Mouse (Mus musculus): Measurements from ENCODE around the gene Naxe. TPM values are rescaled to one million over a fixed set of nuclear protein-coding genes. Genes with fewer than 3 reads are reported as not detected.

Gene Naxe
- total and polyA plus RNA-seq, 2 experiments = 94.0 to 105 TPM

GRCm38 (mm10) chr3:88074766-88075165, 16.5 kb upstream of the Naxe start:
- H3K4me3 ChIP-seq (ENCODE audit: insufficient read depth, low read depth, low read length) = no peak overlapping the region
- no peaks in the 10 kb centered on the region for H3K4me1 ChIP-seq (ENCODE audit: control insufficient read depth, insufficient read depth, low read length)
- H3K79me2 ChIP-seq (ENCODE audit: control insufficient read depth, insufficient read depth, low read length) = no peaks in the 10 kb centered on the region
- no peak overlapping the region for H3K9ac ChIP-seq (ENCODE audit: low read depth, low read length)
- TF ChIP-seq CTCF (IDR thresholded peaks at IDR 0.05; ENCODE audit: low read depth, low read length) (no peak), POLR2A (IDR thresholded peaks at IDR 0.05; ENCODE audit: extremely low read depth, insufficient read depth, low read length) (no peak)
- H3K27ac ChIP-seq (replicated peaks; ENCODE audit: insufficient read depth, low read depth, low read length) = no peak overlapping the region
- H3K27me3 ChIP-seq (ENCODE audit: control insufficient read depth, insufficient read depth, low read length) = no peaks in the 10 kb centered on the region
- DNase-seq (ENCODE audit: extremely low read depth, low read depth, low spot score) = no peak
- 84% methylated on average over 8 of the region's 8 CpGs for WGBS
- no peaks in the 10 kb centered on the region for H3K36me3 ChIP-seq (ENCODE audit: control insufficient read depth, insufficient read depth, low read length)

GRCm38 (mm10) chr3:88074351-88074750, 16.1 kb upstream of the Naxe start:
- 85% methylated on average over 2 of the region's 2 CpGs for WGBS
- Histone ChIP-seq H3K9ac (ENCODE audit: low read depth, low read length) (no peak overlapping the region), H3K27ac (replicated peaks; ENCODE audit: insufficient read depth, low read depth, low read length) (no peak overlapping the region), H3K27me3 (ENCODE audit: control insufficient read depth, insufficient read depth, low read length) (no peaks in the 10 kb centered on the region), H3K36me3 (ENCODE audit: control insufficient read depth, insufficient read depth, low read length) (no peaks in the 10 kb centered on the region), H3K79me2 (ENCODE audit: control insufficient read depth, insufficient read depth, low read length) (no peaks in the 10 kb centered on the region), H3K4me3 (ENCODE audit: insufficient read depth, low read depth, low read length) (no peak overlapping the region), H3K4me1 (ENCODE audit: control insufficient read depth, insufficient read depth, low read length) (no peaks in the 10 kb centered on the region)
- no peak for DNase-seq (ENCODE audit: extremely low read depth, low read depth, low spot score)
- TF ChIP-seq POLR2A (IDR thresholded peaks at IDR 0.05; ENCODE audit: extremely low read depth, insufficient read depth, low read length) (no peak), CTCF (IDR thresholded peaks at IDR 0.05; ENCODE audit: low read depth, low read length) (no peak)

DNA sequence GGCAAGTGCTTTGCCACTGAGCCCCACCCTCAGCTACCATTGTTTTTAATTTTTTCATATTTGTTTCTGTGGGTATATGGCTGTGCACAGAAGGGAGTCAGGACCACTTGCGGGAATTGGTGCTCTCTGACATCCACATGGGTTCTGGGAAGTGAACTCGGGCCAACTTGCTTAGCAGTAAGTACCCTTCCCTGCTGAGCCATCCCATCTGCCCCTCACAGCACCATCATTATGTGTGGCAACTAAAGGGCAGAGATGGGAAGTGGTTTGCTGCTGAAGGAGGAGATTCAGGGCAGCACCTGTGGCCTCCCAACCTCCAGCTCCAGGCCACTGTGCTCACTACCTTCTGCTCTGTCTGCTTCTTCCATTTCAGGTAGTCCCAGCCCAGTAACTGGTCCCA, 15.3 kb upstream of the Naxe start:
- no peak for DNase-seq (ENCODE audit: extremely low read depth, low read depth, low spot score)
- H3K79me2 ChIP-seq (ENCODE audit: control insufficient read depth, insufficient read depth, low read length) = no peaks in the 10 kb centered on the region
- no peak for TF ChIP-seq POLR2A (IDR thresholded peaks at IDR 0.05; ENCODE audit: extremely low read depth, insufficient read depth, low read length)
- no peak for TF ChIP-seq CTCF (IDR thresholded peaks at IDR 0.05; ENCODE audit: low read depth, low read length)
- no peaks in the 10 kb centered on the region for H3K27me3 ChIP-seq (ENCODE audit: control insufficient read depth, insufficient read depth, low read length)
- no peak overlapping the region for H3K4me3 ChIP-seq (ENCODE audit: insufficient read depth, low read depth, low read length)
- WGBS = 61% methylated on average over 2 of the region's 2 CpGs
- no peak overlapping the region for H3K27ac ChIP-seq (replicated peaks; ENCODE audit: insufficient read depth, low read depth, low read length)
- no peak overlapping the region for H3K9ac ChIP-seq (ENCODE audit: low read depth, low read length)
- no peaks in the 10 kb centered on the region for H3K36me3 ChIP-seq (ENCODE audit: control insufficient read depth, insufficient read depth, low read length)
- H3K4me1 ChIP-seq (ENCODE audit: control insufficient read depth, insufficient read depth, low read length) = no peaks in the 10 kb centered on the region

DNA sequence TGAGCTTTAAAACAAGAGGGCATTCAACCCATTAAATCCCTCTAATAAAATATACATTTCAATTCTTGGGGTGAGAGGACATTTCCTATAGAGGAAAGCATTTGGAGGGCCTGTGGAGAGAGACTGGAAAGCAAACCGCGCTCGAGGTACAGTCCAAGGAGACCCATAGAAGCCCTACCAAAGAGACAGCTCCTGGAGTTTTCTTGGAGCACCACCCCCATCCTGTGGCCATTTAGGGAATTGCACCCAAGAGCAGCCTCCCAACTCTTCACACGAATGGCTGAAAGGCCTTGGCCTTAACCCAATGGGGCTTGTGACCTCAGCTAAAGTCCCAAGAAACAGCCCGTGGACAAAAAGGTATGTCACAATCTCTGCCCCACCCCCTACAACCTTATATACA, 13.5 kb upstream of the Naxe start:
- Histone ChIP-seq H3K4me1 (ENCODE audit: control insufficient read depth, insufficient read depth, low read length) (no peaks in the 10 kb centered on the region), H3K9ac (ENCODE audit: low read depth, low read length) (no peak overlapping the region), H3K36me3 (ENCODE audit: control insufficient read depth, insufficient read depth, low read length) (no peaks in the 10 kb centered on the region), H3K79me2 (ENCODE audit: control insufficient read depth, insufficient read depth, low read length) (no peaks in the 10 kb centered on the region), H3K4me3 (ENCODE audit: insufficient read depth, low read depth, low read length) (no peak overlapping the region), H3K27me3 (ENCODE audit: control insufficient read depth, insufficient read depth, low read length) (no peaks in the 10 kb centered on the region), H3K27ac (replicated peaks; ENCODE audit: insufficient read depth, low read depth, low read length) (no peak overlapping the region)
- WGBS = 3% methylated on average over 5 of the region's 5 CpGs
- peak; percentile 48 for DNase-seq (ENCODE audit: extremely low read depth, low read depth, low spot score)
- TF ChIP-seq POLR2A (IDR thresholded peaks at IDR 0.05; ENCODE audit: extremely low read depth, insufficient read depth, low read length) (no peak), CTCF (IDR thresholded peaks at IDR 0.05; ENCODE audit: low read depth, low read length) (peak; percentile 84)

- H3K79me2 ChIP-seq (ENCODE audit: control insufficient read depth, insufficient read depth, low read length) = no peaks in the 10 kb centered on the region
- no peak for TF ChIP-seq POLR2A (IDR thresholded peaks at IDR 0.05; ENCODE audit: extremely low read depth, insufficient read depth, low read length)
- TF ChIP-seq CTCF (IDR thresholded peaks at IDR 0.05; ENCODE audit: low read depth, low read length) = no peak
- no peak overlapping the region for H3K27ac ChIP-seq (replicated peaks; ENCODE audit: insufficient read depth, low read depth, low read length)
- H3K36me3 ChIP-seq (ENCODE audit: control insufficient read depth, insufficient read depth, low read length) = no peaks in the 10 kb centered on the region
- DNase-seq (ENCODE audit: extremely low read depth, low read depth, low spot score) = no peak
- 51% methylated on average over 2 of the region's 2 CpGs for WGBS
- H3K4me1 ChIP-seq (ENCODE audit: control insufficient read depth, insufficient read depth, low read length) = no peaks in the 10 kb centered on the region
- H3K27me3 ChIP-seq (ENCODE audit: control insufficient read depth, insufficient read depth, low read length) = no peaks in the 10 kb centered on the region
- H3K4me3 ChIP-seq (ENCODE audit: insufficient read depth, low read depth, low read length) = no peak overlapping the region
- H3K9ac ChIP-seq (ENCODE audit: low read depth, low read length) = no peak overlapping the region
These were observed 10.1 kb upstream of the Naxe start for GRCm38 (mm10) chr3:88068386-88068785.

GRCm38 (mm10) chr3:88057030-88057429, 1.3 kb downstream of the Naxe start:
- no peak for TF ChIP-seq POLR2A (IDR thresholded peaks at IDR 0.05; ENCODE audit: extremely low read depth, insufficient read depth, low read length)
- TF ChIP-seq CTCF (IDR thresholded peaks at IDR 0.05; ENCODE audit: low read depth, low read length) = no peak
- H3K27ac ChIP-seq (replicated peaks; ENCODE audit: insufficient read depth, low read depth, low read length) = no peak overlapping the region
- no peaks in the 10 kb centered on the region for H3K27me3 ChIP-seq (ENCODE audit: control insufficient read depth, insufficient read depth, low read length)
- DNase-seq (ENCODE audit: extremely low read depth, low read depth, low spot score) = no peak
- H3K4me1 ChIP-seq (ENCODE audit: control insufficient read depth, insufficient read depth, low read length) = peaks cover 3% of the 10 kb centered on the region
- no peak overlapping the region for H3K4me3 ChIP-seq (ENCODE audit: insufficient read depth, low read depth, low read length)
- H3K9ac ChIP-seq (ENCODE audit: low read depth, low read length) = no peak overlapping the region
- H3K79me2 ChIP-seq (ENCODE audit: control insufficient read depth, insufficient read depth, low read length) = no peaks in the 10 kb centered on the region
- H3K36me3 ChIP-seq (ENCODE audit: control insufficient read depth, insufficient read depth, low read length) = 0 out of 2 replicates have a peak, but pooled peaks cover 2% of the 10 kb centered on the region
- 92% methylated on average over 6 of the region's 6 CpGs for WGBS

Data from liver, adult 2 months (tissue).